Mouse (Mus musculus) NIH3T3 (cell line): ENCODE data around the gene Gtf2f1.

Experiments used
- DNase-seq: peaks from one replicate; pipeline ENCODE4 v3.0.0-alpha.2; 2012; ENCODE audit warnings: low read depth

Gene Gtf2f1

DNA sequence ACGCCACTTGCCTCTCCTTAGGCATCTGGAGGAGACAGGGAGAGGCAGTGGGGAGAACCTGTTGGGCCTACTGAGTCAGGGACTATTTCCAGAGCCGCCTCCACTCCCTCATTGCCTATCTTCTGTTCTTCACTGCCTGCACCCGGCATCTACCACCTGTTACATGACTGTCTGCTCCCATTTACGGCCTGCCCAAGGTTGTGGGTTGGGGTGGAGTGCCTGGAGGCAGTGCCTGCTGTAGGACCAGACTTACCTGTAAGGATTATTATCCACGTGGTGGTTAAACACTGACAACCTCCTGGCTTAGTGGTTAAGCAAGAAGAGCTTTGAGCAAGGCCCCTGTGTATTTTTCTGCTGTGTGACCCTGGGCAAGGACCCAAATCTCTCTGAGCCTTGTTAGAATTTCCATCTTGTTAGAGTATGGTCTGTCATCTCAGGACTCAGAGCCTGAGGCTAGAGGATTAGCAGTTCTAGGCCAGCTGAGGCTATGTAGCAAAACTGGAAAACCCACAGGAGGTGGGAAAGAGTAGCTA lies 36.3 kb downstream of the Gtf2f1 start:
- no peak for DNase-seq

DNA sequence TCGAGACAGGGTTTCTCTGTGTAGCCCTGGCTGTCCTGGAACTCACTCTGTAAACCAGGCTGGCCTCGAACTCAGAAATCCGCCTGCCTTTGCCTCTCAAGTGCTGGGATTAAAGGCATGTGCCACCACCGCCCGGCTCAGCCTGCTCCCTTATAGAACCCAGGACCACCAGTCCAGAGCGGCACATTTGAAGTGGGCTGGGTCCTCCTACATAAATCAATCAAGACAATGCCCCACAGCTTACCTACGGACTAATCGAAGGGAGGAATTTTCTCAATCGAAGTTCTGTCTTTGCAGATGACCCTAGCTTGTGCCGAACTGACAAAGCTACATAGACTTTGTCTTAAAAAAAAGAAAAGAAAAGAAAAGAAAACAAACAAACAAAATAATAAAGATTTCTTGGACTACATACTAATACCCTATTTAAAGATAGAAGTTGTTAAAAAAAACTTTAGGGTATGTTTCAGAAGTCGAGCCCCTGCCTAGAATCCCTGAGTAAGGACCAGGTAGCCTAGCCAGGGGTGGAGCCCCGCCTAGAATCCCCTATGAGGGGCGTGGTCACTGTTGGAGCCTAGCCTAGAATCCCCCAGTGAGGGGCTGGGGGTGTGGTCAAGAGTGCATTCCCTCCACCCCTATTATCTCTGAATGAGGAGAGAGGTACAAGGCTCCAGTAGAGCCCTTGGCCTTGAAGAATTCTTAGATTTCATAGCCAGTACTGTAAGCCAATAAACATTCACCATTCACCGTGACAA lies 37.0 kb downstream of the Gtf2f1 start:
- no peak for DNase-seq

DNA sequence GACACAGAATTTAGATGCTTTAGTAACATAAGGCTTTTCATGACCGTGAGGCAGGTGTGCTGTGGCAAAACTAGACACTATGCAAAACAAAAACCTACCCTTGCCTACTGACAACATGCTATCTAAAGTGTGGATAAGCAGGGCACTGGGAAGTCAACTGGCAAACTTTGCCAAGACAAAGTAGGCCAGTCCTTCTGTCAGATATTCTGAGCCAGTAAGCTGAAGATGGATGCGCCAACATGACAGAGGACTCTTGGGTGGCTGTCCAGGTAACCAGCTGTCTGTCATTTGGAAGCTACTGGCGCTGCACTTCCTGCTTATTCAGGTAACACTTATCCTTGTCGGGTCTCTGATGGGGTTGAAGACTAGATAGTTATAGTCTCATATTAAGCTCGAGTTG lies 41.0 kb downstream of the Gtf2f1 start:
- no peak for DNase-seq

DNA sequence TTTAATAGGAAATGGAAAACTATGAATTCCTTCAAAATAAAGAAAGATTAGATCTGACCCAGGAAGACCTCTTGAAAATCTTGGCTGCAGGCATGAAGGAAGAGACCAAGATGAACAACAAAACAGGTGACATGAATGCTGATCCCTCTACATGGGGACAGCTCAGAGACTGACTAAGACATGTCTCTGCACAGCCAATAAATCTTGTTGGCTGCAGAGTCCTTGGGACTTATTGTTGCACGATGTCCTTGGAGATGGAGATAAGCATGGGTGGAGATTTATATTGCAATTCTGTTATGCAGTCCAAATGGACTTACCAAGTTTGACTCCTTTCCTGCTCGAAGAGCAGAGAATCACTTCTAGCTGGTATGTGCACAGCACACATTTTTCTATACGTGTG lies 41.8 kb downstream of the Gtf2f1 start:
- DNase-seq: no peak

DNA sequence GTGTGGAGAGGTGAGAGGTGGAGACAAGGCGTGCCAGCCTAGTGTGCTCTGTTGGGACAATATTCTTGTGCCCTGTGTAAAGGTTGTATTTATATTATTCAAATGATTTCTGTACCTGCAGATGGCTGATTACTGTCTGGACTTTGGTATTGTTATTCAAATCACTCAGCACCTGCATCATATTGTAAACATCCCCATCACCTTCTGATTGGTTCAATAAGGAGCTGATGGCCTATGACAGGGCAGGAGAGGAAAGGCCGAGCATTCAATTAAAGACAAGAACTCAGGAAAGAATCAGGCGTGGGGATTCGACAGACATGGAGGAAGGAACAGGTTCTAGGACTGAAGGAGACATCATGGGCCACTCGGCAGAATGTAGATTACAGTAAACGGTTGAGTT lies 47.4 kb downstream of the Gtf2f1 start:
- no peak for DNase-seq

DNA sequence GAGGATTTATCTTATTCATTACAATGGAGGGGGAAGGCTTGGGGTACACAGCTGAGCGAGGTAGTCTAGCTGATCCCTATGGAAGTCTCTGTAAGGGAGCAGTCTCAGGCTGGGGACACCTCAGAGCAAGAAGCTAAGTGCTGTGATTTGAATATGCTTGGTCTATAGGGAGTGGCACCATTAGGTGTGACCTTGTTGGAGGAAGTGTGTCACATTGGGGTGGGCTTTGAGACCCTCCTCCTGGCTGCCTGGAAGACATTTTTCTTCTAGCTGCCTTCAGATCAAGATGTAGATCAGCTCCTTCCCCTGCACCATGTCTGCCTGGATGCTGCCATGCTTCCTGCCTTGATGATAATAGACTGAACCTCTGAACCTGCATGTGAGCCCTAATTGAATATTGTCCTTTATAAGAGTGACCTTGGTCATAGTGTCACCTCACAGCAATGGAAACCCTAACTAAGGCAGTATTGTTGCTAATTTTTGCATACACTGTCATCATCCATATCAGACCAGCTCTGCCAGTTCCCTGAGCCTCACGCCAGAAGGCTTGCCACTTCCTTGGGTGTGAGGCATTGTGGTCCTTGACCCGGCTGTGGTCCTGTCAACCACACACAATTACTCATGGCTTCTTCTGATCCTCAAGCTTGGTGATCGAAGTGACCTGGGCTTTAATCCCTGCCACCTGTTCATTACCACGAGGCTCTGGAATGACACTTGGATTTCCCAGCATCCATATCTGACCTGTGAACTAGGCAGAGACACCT lies 48.3 kb downstream of the Gtf2f1 start:
- no peak for DNase-seq

DNA sequence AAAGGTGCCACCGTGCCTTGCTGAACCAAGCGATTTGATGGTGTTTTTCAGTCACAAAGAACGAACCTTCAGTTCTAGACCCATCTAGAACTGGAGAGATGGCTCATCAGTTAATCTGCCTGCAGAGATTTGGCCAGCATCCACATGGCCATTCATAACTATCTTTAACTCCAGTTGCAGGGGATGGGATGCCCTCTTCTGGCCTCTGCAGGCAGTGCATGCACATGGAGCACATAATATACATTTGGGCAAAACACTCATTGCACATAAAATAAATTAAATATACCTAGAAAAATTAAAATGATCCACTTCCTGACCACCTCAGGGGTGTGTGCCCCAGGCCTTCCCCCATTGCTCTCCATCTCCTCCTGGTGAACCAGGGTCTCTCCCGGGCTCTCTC lies 49.2 kb downstream of the Gtf2f1 start:
- peak; percentile 39 for DNase-seq

DNA sequence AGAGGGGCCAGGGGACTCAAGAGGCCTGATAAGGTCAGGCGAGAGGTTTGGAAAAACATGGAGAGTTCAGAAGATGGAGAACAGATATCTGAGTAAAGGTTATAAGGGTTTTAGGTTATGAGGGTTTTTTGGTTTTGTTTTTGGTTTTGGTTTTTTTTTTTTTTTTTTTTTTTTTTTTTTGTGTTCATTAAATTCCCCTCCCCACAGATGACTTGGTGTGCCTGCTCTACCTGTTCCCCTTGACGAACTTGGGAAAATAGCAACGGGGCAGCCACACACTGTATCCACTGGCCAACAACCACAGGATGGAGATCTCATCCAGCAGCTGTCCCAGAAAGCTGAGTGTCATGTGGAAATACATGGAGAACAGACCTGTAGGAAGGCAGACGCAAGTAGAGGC lies 52.4 kb downstream of the Gtf2f1 start:
- no peak for DNase-seq

DNA sequence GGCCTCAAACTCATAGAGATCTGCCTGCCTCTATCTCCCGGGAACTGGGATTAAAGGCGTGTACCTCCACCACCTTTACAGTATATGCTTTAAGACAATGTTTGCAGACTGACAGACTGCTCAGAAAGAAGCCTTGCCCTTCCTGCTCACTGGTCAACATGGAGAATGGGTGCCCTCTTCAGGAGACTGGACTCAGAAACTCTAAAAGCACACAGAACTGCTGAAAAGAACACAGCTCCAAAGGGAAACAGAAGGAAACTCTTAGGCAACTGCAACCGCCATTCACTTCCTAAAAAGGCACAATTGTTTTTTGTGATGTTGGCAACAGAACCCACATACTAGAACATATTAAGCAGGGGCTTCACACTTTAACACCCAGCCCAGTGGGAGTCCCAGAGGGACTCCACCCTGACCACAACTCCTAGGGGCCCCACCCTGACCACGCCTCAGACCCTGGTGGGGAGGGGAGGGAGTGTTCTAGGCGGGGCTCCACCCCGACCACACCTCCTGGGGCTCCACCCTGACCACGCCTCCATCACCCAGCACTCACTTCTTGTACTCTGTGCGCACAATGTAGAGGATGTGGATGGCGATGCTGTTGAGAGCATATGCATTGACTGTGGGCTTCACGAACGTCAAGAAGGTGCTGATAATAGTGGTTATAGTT lies 53.2 kb downstream of the Gtf2f1 start:
- DNase-seq: peak; percentile 63

DNA sequence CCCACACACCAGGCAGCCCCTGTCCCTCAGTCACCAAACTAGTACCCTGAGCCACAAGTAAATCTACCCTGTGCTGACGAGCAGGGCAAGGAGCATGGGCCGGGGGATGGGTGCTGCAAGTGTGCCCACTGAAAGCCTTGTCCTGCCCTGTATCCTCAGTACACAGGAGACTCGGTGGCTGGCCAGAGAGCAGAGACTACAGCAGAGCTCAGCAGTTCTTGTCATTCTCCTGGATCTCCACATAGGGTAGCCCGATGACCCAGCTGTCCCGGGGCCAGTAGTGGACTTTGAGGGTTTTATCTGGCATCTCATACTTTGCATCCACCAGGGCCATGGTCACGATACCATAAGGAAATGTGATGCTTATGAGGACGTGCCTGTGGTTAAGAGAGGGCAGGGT lies 56.2 kb downstream of the Gtf2f1 start:
- no peak for DNase-seq
